Mouse (Mus musculus): ENCODE results near the gene Crebbp.
"Not testable (repeated sequence)": the region's sequence is repeated elsewhere in the genome, so short reads cannot be mapped to it uniquely, and the experiment has no call there.

Crebbp gene

GRCm38 (mm10) chr16:4138541-4138940, 75.3 kb downstream of the Crebbp start:
- DNase-seq = no peak

GRCm38 (mm10) chr16:4133754-4134153, 80.0 kb downstream of the Crebbp start:
- DNase-seq = no peak

DNA sequence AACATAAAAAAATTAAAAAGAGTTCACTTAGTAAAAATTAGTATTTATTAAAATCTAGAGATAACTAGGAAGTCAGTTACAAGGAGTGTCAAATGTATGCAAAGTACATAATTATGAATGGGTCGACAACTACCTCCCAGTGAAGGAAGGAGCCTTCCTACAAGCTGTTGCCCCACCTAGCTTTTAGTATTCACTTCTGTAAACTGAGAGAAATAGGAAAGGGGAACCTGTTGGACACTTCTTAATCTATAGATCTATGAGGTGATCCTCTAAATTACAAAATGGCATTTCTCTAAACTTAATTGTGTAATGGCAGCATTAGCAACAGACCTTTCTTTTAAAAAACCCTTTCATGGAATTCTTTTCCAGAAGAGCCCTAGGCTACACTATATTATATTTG, 84.9 kb downstream of the Crebbp start:
- no peak for DNase-seq

DNA sequence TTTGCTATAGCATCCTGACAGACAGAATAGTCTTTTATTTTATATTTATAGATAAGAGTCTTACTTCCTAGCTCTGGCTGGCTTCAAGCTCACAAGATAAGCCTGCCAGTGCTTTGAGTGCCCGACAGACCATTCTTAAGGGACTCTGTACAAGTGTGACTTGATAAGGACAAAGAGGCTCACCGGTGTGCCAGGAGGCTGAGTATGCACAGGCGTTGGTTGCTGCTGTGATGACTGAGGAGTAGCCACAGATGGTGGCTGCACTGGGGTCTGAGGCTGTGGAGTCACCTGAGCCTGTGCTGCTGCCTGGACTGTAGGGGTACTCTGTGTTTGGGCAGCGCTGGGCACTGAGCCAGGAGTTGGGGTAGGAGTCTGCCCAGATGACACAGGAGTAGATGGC, 96.7 kb downstream of the Crebbp start:
- no peak for DNase-seq

DNA sequence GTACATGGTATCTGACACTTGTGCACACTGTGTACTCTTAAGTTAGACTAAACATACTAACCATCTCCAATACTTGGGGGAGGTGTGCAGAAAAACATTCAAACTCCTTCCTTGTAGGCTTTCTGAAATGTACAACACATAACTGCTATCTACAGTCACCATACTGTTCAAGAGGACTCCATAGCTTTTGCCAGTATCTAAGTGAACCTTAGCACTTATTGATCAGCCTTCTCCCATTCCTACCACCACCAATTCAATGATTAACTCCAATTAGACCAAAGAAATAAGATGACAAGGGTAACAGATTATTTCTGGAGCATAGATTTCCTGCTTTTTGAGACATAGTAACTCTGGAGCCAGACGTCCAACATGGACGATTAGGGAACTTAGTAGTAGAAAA, 113.4 kb downstream of the Crebbp start:
- no peak for DNase-seq

- DNase-seq = no peak
These were observed 116.3 kb downstream of the Crebbp start for GRCm38 (mm10) chr16:4097521-4097920.

DNA sequence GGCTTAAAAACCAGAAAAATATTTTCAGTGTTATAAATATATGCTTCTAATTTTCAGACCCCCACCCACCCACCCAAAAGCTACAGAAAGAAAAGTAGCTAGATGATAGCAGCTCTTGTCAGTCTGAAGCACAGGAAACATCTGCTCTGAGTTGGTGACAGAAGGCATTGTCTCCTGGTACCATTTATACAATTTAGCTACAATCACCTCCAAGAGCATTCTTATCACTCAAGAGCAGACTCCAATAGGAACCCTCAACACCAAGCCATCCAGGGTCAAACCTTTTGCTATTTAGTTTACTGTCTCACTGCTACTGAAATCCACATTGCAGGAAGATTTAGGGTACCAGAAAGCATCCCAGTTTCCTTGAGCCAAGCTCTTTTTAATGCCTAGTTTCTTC, 116.9 kb downstream of the Crebbp start:
- DNase-seq = no peak

DNA sequence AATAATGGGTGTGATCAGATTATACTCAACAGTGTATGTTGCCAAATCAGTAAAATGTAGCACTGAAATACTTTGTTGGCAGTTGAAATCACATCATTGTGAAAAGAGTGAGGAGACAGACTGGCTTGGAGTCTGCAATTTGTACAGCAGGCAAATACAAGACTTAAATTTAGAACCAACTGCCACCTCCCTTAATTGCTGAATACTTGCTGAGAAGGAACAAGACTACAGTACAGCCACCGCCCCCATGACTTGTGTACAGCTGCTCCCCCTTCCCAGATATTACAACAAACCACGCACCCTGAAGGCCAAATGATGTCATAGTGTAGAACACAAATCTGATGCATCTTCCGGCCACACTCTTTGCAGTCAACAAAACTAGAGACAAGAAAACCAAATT, 117.7 kb downstream of the Crebbp start:
- DNase-seq = no peak

DNA sequence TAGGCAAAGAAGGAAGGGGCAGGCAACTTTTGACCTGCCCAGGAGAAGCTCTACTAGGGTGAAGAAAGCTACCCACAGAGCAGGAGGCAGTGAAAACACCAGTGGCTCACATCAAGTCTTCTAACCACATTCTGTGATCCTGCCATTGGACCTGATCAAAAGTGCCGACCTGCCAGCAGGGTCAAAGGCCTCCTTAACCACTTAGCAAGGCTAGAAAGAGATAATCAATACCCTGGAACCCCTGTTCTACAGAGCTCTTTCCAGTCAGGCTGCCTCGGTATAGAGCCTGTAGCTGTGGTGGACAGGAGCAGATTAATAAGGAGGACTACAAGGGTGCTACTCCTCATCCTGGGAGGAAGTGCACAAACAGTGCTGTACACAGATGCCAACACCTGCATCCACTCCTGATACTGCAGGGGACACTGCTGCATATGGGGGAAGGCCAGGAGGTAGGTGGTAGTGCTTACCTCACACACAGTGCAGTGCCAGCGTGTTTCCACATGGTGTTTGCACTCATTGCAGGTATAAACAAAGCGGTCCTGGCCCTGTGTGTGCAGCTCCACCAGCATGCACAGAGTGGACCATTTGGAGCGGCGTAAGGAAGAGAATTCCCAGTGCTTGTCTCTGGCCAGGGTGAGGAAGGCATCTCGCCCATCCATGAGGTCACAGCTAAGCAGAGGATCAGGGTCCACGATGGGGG, 126.4 kb downstream of the Crebbp start:
- DNase-seq = no peak

DNA sequence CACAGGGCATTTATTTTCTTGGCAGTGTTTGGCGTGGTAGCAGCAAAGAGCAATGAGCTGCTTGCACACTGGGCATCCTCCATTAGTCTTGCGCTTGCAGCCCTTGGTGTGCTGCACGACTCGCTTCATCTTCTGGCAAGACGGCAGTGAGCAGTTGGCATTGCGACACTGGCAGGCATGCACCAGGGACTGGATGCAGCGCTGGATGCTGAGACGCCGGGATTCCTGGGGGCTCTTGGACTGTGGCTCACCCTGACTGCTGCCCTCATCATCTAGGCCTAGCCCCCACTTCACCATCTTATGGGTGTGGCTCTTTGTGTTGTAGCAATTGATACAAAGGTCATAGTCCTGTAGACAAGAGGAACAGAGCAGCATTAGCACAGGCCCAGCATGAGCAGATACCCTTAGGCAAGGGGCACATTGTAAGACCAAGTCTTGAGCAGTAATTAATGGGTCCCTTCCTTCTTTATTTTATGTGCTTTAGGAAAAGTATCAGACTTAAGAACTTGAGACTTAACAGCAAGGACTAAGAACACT, 127.9 kb downstream of the Crebbp start:
- no peak for DNase-seq

- DNase-seq = no peak
These were observed 128.7 kb downstream of the Crebbp start for GRCm38 (mm10) chr16:4085051-4085450.

DNA sequence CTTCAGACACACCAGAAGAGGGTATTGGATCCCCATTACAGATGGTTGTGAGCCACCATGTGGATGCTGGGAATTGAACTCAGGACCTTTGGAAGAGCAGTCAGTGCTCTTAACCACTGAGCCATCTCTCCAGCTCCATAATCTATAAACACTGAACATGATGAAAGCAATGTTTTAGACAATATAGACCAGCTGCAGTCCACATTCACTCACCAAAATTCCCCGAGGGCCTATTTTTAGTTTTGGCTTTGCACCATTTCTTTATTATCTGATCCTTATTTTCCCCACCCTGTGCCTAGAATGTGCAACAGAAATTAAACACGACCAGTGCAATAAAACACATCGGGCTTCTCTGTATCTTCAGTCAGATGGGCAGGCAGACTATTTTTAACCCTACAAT, 133.4 kb downstream of the Crebbp start:
- not testable (repeated sequence) for DNase-seq

GRCm38 (mm10) chr16:4079656-4080055, 134.1 kb downstream of the Crebbp start:
- peak; percentile 10 for DNase-seq

GRCm38 (mm10) chr16:4078302-4078701, 135.5 kb downstream of the Crebbp start:
- not testable (repeated sequence) for DNase-seq

DNA sequence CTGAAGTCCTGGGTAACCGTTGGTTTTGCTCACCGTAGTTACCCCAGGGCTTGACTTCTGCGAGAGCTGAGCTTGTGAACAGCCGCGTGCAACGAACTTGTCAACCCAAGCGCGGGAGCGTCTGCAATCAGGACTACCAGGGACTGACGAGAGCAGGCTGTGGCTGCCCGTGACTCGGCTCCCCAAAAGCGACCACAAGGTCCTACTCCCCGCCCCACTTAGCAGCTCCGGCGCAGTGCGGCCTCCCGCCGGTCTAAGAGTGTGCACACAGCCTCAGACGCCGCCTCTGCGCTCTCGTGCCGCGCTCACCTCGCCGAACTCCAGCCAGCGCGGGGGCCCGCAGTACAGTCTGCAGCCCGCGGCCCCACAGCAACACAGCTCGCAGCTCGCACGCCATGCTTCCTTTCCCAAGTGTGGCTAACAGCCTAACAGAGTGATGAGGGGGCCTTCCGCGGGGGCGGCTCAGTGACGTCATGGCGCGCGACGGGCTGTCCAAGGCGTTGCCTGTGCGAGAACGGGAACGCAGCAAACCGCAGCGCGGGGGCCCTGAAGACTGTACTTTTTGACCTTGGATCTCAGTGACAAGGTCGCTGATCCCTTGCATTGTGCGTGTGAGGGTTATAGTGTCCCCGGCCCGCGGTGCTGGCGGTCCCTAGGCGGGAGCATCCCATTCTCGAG, 136.3 kb downstream of the Crebbp start, which contains the start of gene Trap1:
Gene Trap1 (minus strand): TSS at position 444 of the 678 bp plus-strand sequence.
- peak; percentile 95 for DNase-seq

DNA sequence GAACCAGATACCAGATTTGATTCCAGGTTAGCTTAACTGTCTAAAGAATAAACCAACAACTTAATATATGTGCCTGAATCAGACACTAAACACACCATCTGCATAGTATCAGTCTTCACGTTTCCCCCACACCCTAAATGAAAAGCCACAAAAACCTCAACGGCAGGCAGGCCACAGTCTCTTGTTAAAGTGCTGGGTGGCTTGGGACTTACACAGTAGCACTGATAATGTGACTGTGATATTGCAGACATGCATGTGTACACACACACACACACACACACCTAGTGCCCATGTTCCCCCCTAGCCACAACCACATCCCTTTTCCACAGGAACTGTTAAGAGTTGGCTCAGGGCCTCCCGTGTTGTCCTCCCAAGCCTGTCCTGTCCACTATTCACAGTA, 139.0 kb downstream of the Crebbp start:
- DNase-seq = no peak

- no peak for DNase-seq
These were observed 139.5 kb downstream of the Crebbp start for GRCm38 (mm10) chr16:4074297-4074696.

DNA sequence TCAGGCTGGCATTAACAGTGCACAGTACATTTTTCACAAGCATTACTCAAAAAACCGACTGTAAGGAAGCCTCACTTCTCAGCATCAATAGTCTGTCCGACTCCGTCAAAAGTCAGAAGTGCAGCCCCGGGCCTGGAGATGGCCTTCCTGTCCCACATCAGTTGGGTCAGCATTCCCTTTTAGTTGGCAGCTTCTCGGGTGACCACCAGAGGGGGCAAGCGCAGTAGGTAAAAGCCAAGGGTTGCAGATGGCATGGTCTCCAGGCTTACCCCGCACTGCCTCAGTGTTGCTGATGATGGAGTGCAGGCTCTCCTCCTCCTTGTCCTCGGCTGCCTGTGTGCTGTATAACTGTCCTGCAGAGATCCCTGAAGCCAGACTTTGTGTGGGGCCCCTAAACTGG, 145.2 kb downstream of the Crebbp start:
- DNase-seq = peak; percentile 76

- no peak for DNase-seq
These were observed 148.9 kb downstream of the Crebbp start for GRCm38 (mm10) chr16:4064945-4065344.

DNA sequence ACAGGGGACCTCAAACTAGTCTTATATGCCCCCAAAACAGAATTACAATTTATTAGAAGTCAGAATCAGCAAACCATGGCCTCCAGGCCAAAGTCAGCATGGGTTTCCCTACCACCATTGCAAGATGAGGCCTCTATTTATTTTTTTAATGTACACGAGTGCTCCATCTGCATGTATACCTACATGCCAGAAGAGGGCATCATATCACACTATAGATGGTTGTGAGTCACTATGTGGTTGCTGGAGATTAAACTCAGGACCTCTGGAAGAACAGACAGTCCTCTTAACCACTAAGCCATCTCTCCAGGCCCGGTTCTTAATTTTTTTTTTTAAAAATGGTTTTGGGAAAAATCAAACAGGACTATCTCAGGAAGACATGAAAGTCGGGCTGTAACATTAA, 160.0 kb downstream of the Crebbp start:
- DNase-seq = no peak

DNA sequence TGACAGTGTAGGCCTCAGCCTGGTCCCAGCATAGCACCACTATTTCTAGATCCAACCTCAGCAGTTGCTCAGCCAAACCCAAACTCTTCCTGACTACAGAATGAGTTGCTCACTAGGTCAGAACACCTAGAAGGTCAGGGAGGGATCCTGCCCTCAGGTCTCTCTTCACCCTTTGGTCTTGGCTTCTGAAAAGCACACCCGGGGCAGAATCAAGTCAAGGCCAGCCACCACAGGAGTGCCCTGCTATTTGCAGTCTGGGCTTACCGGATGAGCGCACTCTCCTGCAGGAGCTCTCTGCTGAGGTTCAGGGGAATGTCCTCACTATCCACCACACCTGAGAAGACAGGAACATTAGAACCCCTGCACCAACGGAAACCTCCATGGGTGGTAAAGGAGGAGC, 161.2 kb downstream of the Crebbp start:
- DNase-seq = no peak

GRCm38 (mm10) chr16:4045524-4045923, 168.3 kb downstream of the Crebbp start:
- no peak for DNase-seq

GRCm38 (mm10) chr16:4044093-4044492, 169.7 kb downstream of the Crebbp start:
- DNase-seq = no peak

DNA sequence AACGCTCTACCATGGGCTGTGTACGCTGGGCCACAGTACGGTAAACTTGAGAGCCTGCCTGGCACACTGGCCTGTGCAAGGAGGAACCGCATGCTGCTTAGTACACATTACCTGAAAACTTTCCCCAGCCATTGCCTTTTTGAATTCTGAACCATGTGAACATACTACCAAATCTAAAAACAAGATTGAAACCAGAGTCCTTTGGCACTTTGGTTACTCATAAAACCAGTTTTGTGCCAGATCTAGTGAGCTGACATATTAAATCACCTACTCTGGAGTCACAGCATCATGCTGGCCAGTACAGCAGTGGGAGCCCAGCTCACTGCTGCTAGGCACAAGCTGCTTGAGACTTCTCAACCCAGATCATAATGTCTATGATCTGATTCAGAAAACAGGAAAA, 172.2 kb downstream of the Crebbp start:
- DNase-seq = no peak

Data from lung, postnatal 14 days (tissue).